Mouse (Mus musculus) small intestine, adult 2 months (tissue): ENCODE data around the gene Tmcc2. TPM values are rescaled to one million over a fixed set of nuclear protein-coding genes. Genes with fewer than 3 reads are reported as not detected.
"Not testable (repeated sequence)": the region's sequence is repeated elsewhere in the genome, so short reads cannot be mapped to it uniquely, and the experiment has no call there.

ENCODE experiments used
- H3K27ac ChIP-seq: fragments of 200-500 bp; 2 replicates; pipeline ENCODE4 v1.5.1; 2012; ENCODE audit warnings: low read depth, low read length, control low read depth, inconsistent platforms; ENCODE audit not compliant: insufficient read depth
- H3K27me3 ChIP-seq: fragments of 200-500 bp; 2 replicates; pipeline ENCODE4 v1.6.1; 2012; ENCODE audit warnings: mild to moderate bottlenecking, moderate library complexity, low read length, inconsistent platforms; ENCODE audit not compliant: control insufficient read depth, insufficient read depth
- H3K36me3 ChIP-seq: fragments of 200-500 bp; 2 replicates; pipeline ENCODE4 v1.6.1; 2012; ENCODE audit warnings: mild to moderate bottlenecking, low read length, control low read depth, inconsistent platforms; ENCODE audit not compliant: control insufficient read depth, insufficient read depth
- H3K4me1 ChIP-seq: fragments of 200-500 bp; 2 replicates; pipeline ENCODE4 v1.6.1; 2012; ENCODE audit warnings: low read length, inconsistent platforms, mixed read lengths; ENCODE audit not compliant: control insufficient read depth, insufficient read depth, insufficient read length
- H3K4me3 ChIP-seq: fragments of 200-500 bp; 2 replicates; pipeline ENCODE4 v1.5.1; 2012; ENCODE audit warnings: low read depth, mild to moderate bottlenecking, control low read depth, inconsistent platforms, low read length, moderate library complexity
- CTCF ChIP-seq: fragments of 200-500 bp; IDR thresholded peaks from 2 replicates; pipeline ENCODE4 v1.5.1; 2012; ENCODE audit warnings: low read depth, mild to moderate bottlenecking, control low read depth, inconsistent platforms, low read length, moderate library complexity, mixed read lengths; ENCODE audit not compliant: insufficient replicate concordance, insufficient read length; ENCODE audit errors: extremely low read depth
- POLR2A ChIP-seq: fragments of 200-500 bp; IDR thresholded peaks from 2 replicates; pipeline ENCODE4 v1.6.1; 2012; ENCODE audit warnings: low read depth, mild to moderate bottlenecking, control low read depth, inconsistent platforms, low read length, moderate library complexity
- WGBS: fragments of 180-500 bp; shearing (Covaris S2); methylation state at CpG from one replicate; pipeline ENCODE4 v1.1.7; 2018; 5-methylcytosine and 5-hydroxymethylcytosine counted together
- polyA plus RNA-seq: library from polyadenylated mRNA; depleted of rRNA; stranded (reverse); fragments of >200 nt; gene quantifications from 2 replicates; pipeline ENCODE4 v1.2.3, GENCODE M21; 2012

Tmcc2 gene
- polyA plus RNA-seq, 1 experiment = 3.8 TPM

DNA sequence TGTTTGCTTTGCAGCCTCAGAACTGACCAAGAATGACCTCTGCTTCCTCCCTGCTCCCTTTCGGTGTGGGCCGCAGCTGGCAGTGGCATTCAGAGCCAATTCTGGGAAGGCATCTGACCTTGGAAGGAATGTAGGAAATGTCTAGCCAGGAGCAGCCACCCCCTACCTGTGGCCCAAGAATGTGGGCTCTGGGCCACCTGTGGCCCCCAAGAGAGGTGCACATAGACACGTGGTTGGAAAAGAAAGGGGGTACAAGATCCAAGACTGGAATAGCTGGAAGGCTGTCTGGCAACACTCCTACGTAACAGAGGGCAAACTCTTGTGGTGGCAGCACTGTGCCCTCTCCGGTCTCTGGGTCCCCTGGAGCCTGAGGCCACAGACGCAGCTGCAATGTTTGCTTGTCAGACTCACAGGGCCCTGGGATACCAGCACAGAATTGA lies 35.9 kb downstream of the Tmcc2 start:
- WGBS = 88% methylated on average over 6 of the region's 6 CpGs
- no peaks in the 10 kb centered on the region for H3K36me3 ChIP-seq
- TF ChIP-seq CTCF (no peak), POLR2A (no peak)
- H3K4me3 ChIP-seq = no peak overlapping the region
- no peak overlapping the region for H3K27ac ChIP-seq
- peaks cover 5% of the 10 kb centered on the region; the same call in 1 of the 2 replicates for H3K4me1 ChIP-seq
- no peaks in the 10 kb centered on the region for H3K27me3 ChIP-seq

DNA sequence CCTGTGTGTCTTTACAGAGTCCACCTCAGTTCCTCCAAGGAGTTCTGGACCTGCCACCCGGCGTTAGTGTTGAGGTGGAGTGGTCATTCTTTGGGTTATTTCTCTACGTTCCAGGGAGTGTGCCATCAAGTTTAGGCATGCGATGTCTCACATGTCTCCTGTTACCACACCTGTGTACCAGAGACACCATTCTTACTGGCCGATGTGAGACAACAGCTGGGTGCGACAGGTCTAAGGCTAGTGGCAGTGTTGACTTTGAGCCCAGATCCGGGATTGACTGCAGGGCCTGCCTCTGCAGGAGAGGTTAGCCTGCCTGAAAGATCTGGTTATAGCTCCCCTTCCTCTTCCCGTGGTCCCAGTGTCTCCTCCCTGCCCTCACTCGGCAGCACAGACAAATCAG lies 36.8 kb downstream of the Tmcc2 start:
- Histone ChIP-seq H3K27ac (no peak overlapping the region), H3K36me3 (no peaks in the 10 kb centered on the region), H3K4me3 (no peak overlapping the region), H3K27me3 (no peaks in the 10 kb centered on the region), H3K4me1 (peaks cover 5% of the 10 kb centered on the region; the same call in 1 of the 2 replicates)
- WGBS = 85% methylated on average over 9 of the region's 9 CpGs
- TF ChIP-seq CTCF (no peak), POLR2A (no peak)

DNA sequence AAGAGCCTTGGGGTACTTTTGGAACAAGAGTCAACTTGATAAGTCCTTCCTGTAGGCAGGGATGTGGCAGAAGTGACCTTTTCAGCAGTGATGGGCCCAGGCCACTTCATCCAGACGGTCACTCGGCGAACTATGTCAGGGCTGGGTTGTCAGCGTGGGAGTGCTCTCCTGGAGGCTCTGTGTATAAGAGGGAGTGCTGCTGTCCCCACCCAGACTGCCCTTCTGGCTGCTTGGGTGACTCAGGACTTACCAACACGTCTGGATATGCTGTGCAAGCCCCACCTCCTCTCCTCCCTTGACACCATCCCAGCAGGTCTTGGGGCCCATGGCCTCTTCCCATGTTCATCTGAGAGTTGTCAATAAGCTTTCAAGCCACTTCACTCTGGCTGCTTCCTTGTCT lies 37.7 kb downstream of the Tmcc2 start:
- TF ChIP-seq CTCF = no peak
- no peak for TF ChIP-seq POLR2A
- Histone ChIP-seq H3K36me3 (no peaks in the 10 kb centered on the region), H3K4me3 (no peak overlapping the region), H3K27ac (no peak overlapping the region), H3K27me3 (no peaks in the 10 kb centered on the region), H3K4me1 (peaks cover 5% of the 10 kb centered on the region; the same call in 1 of the 2 replicates)
- WGBS = 72% methylated on average over 5 of the region's 5 CpGs

DNA sequence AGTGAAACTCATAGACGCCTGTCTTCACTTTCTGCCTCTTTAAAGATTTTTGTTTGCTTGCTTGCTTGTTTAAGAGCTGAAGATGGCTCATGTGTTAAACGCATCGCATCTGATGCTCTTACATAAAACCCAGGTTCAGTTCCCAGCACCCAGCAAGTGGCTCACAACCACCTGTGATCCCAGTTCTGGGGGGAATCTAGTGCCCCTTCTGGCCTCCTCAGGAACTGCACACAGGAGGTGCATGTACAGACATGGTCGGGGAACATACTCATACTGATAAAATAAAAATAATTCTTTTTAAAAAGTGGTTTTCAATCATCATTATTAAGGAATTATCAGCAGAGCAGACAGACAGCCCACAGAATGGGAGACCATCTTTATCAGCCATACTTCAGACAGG lies 40.0 kb downstream of the Tmcc2 start:
- 96% methylated on average over 4 of the region's 4 CpGs for WGBS

DNA sequence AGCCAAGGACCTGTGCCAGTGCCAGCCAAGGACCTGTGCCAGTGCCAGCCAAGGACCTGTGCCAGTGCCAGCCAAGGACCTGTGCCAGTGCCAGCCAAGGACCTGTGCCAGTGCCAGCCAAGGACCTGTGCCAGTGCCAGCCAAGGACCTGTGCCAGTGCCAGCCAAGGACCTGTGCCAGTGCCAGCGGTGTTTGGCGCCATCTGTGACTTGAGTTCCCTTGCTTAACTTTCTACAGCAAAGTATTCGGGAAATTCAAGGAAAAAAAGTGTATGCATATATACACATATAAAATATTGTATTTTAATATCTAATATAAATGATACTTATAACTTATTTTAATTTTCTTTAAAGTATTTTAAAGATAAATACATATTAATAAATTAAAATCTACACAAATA lies 41.5 kb downstream of the Tmcc2 start:
- not testable (repeated sequence) for H3K36me3 ChIP-seq, H3K27ac ChIP-seq, H3K27me3 ChIP-seq, H3K4me1 ChIP-seq, H3K4me3 ChIP-seq
- WGBS = 75% methylated on average over 3 of the region's 3 CpGs

More for the DNA sequence above, 40.0 kb downstream of the Tmcc2 start:
- Histone ChIP-seq H3K4me3 (no peak overlapping the region), H3K27me3 (no peaks in the 10 kb centered on the region), H3K4me1 (peaks cover 8% of the 10 kb centered on the region; the same call in 1 of the 2 replicates), H3K36me3 (no peaks in the 10 kb centered on the region), H3K27ac (no peak overlapping the region)
- TF ChIP-seq CTCF (no peak), POLR2A (no peak)

DNA sequence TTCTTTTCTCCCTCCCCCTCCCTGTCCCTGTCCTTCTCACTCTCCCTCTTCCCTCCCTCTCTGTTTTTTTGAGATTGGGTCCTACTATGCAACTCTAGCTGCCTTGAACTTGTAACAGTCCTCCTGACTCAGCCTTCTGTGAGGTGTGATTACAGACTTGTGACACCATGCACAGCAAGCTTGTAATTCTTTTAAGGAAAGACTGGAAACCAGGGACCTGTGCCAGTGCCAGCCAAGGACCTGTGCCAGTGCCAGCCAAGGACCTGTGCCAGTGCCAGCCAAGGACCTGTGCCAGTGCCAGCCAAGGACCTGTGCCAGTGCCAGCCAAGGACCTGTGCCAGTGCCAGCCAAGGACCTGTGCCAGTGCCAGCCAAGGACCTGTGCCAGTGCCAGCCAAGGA lies 42.0 kb downstream of the Tmcc2 start:
- H3K27ac ChIP-seq, H3K4me3 ChIP-seq, H3K4me1 ChIP-seq, H3K36me3 ChIP-seq, H3K27me3 ChIP-seq: not testable (repeated sequence)

DNA sequence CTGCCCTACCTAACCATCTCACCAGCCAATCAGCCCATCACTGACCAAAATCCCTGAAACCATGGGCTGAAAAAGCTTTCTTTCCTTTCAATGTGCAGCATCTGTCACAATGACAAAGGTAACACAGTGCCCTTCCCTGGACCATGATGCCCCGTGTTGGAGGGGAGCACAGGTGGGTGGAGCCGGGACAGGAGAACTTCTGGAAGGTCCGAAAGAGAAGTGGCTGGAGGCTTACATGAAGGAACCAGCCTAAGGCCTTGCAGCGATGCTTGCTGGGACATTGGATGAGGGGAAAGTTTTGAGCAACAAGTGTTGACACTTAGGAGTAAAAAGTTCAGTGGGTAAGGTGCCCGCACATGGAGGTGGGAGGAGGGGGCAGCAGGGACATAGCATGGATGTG lies 42.7 kb downstream of the Tmcc2 start:
- no peak for TF ChIP-seq POLR2A
- TF ChIP-seq CTCF = no peak
- Histone ChIP-seq H3K27me3 (no peaks in the 10 kb centered on the region), H3K27ac (no peak overlapping the region), H3K4me1 (0 out of 2 replicates have a peak, but pooled peaks cover 3% of the 10 kb centered on the region), H3K4me3 (no peak overlapping the region), H3K36me3 (no peaks in the 10 kb centered on the region)
- 86% methylated on average over 5 of the region's 5 CpGs for WGBS

DNA sequence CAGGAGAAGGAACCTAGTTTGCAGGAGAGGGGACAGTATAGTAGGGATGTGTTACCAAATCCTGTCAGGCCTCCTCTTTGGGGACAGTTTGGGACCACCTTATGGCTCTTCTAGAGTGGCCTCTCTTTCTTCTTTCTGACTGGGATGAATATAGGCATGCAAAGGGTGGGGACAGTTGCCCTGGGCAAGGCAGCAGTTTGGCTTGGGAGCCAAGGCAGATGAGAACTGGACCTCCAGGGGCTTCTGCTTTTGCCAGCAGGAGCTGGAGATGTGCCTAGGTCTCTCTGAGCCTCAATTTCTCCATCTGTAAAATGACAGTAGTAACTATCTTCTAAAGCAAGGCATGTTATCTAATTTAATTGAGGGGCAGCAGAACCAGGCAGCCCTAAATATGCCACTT lies 44.1 kb downstream of the Tmcc2 start:
- no peaks in the 10 kb centered on the region for H3K27me3 ChIP-seq
- peaks cover 13% of the 10 kb centered on the region for H3K4me1 ChIP-seq
- H3K4me3 ChIP-seq = no peak overlapping the region
- TF ChIP-seq CTCF (no peak), POLR2A (no peak)
- H3K36me3 ChIP-seq = no peaks in the 10 kb centered on the region
- no peak overlapping the region for H3K27ac ChIP-seq
